Mouse (Mus musculus): ENCODE measurements around the gene Kif1a. TPM values are rescaled to one million over a fixed set of nuclear protein-coding genes. Genes with fewer than 3 reads are reported as not detected.
A peak's percentile ranks its signal among the peaks of the same experiment; 100 is the strongest.

The Kif1a gene
- total and polyA plus RNA-seq, 2 experiments from 2014 or later: 7.2 to 15.6 TPM

GRCm38 (mm10) chr1:93138534-93138933 lies 36.8 kb upstream of the Kif1a start:
- H3K9me3 ChIP-seq (replicated peaks; ENCODE audit: control insufficient read depth, low read length): no peaks in the 10 kb centered on the region
- TF ChIP-seq EP300 (IDR thresholded peaks at IDR 0.05; ENCODE audit: low read depth): no peak
- no peak for TF ChIP-seq CTCF (IDR thresholded peaks at IDR 0.05; ENCODE audit: low read depth)

GRCm38 (mm10) chr1:93135036-93135526 lies 33.3 kb upstream of the Kif1a start, which contains the start of gene Agxt:
Gene Agxt, plus strand, starts transcription at chr1:93135240.
- TF ChIP-seq CTCF (IDR thresholded peaks at IDR 0.05; ENCODE audit: low read depth) (no peak), EP300 (IDR thresholded peaks at IDR 0.05; ENCODE audit: low read depth) (no peak)
- Histone ChIP-seq H3K4me2 (ENCODE audit: low read depth, low read length) (no peak within 1 kb of the TSS), H3K27ac (ENCODE audit: low read depth) (no peak within 1 kb of the TSS), H3K9ac (replicated peaks; ENCODE audit: low read depth, low read length) (no peak within 1 kb of the TSS), H3K4me1 (ENCODE audit: control insufficient read depth, insufficient read depth) (no peaks in the 10 kb centered on the region), H3K4me3 (ENCODE audit: low read depth, low read length) (no peak within 1 kb of the TSS), H3K9me3 (replicated peaks; ENCODE audit: control insufficient read depth, low read length) (no peaks in the 10 kb centered on the region), H3K27me3 (ENCODE audit: control insufficient read depth, insufficient read depth, low read length) (peaks cover 16% of the 10 kb centered on the region), H3K36me3 (replicated peaks; ENCODE audit: control insufficient read depth, insufficient read depth, low read length) (no peaks in the 10 kb centered on the region)
- ATAC-seq (ENCODE audit: insufficient read depth, low read depth) (no peak), DNase-seq (ENCODE audit: low spot score) (no peak)
- 90% methylated on average over 12 of the region's 12 CpGs for WGBS

More at GRCm38 (mm10) chr1:93138534-93138933, 36.8 kb upstream of the Kif1a start:
- ATAC-seq (ENCODE audit: insufficient read depth, low read depth) (no peak), DNase-seq (ENCODE audit: low spot score) (no peak)
- H3K27ac ChIP-seq (ENCODE audit: low read depth): no peak overlapping the region
- peaks cover 31% of the 10 kb centered on the region for H3K27me3 ChIP-seq (ENCODE audit: control insufficient read depth, insufficient read depth, low read length)
- no peaks in the 10 kb centered on the region for H3K36me3 ChIP-seq (replicated peaks; ENCODE audit: control insufficient read depth, insufficient read depth, low read length)
- 0 out of 2 replicates have a peak, but pooled peaks cover 2% of the 10 kb centered on the region for H3K4me1 ChIP-seq (ENCODE audit: control insufficient read depth, insufficient read depth)
- H3K4me2 ChIP-seq (ENCODE audit: low read depth, low read length): no peak overlapping the region
- H3K9ac ChIP-seq (replicated peaks; ENCODE audit: low read depth, low read length): no peak overlapping the region
- WGBS: 47% methylated on average over 6 of the region's 6 CpGs
- no peak overlapping the region for H3K4me3 ChIP-seq (ENCODE audit: low read depth, low read length)

- ATAC-seq (ENCODE audit: insufficient read depth, low read depth) (no peak), DNase-seq (ENCODE audit: low spot score) (no peak)
- H3K4me3 ChIP-seq (ENCODE audit: low read depth, low read length): no peak overlapping the region
- no peaks in the 10 kb centered on the region for H3K36me3 ChIP-seq (replicated peaks; ENCODE audit: control insufficient read depth, insufficient read depth, low read length)
- TF ChIP-seq CTCF (IDR thresholded peaks at IDR 0.05; ENCODE audit: low read depth): no peak
- TF ChIP-seq EP300 (IDR thresholded peaks at IDR 0.05; ENCODE audit: low read depth): no peak
- no peaks in the 10 kb centered on the region for H3K4me1 ChIP-seq (ENCODE audit: control insufficient read depth, insufficient read depth)
- H3K4me2 ChIP-seq (ENCODE audit: low read depth, low read length): no peak overlapping the region
- no peaks in the 10 kb centered on the region for H3K9me3 ChIP-seq (replicated peaks; ENCODE audit: control insufficient read depth, low read length)
- WGBS: 52% methylated on average over 8 of the region's 8 CpGs
- no peak overlapping the region for H3K9ac ChIP-seq (replicated peaks; ENCODE audit: low read depth, low read length)
- no peak overlapping the region for H3K27ac ChIP-seq (ENCODE audit: low read depth)
- H3K27me3 ChIP-seq (ENCODE audit: control insufficient read depth, insufficient read depth, low read length): peaks cover 6% of the 10 kb centered on the region
Observed at GRCm38 (mm10) chr1:93132676-93133075, 30.9 kb upstream of the Kif1a start.

GRCm38 (mm10) chr1:93130242-93130983 lies 28.7 kb upstream of the Kif1a start:
- no peak overlapping the region for H3K9ac ChIP-seq (replicated peaks; ENCODE audit: low read depth, low read length)
- WGBS: 69% methylated on average over 10 of the region's 10 CpGs
- ATAC-seq (ENCODE audit: insufficient read depth, low read depth) (no peak), DNase-seq (ENCODE audit: low spot score) (no peak)
- no peaks in the 10 kb centered on the region for H3K9me3 ChIP-seq (replicated peaks; ENCODE audit: control insufficient read depth, low read length)
- no peak overlapping the region for H3K4me3 ChIP-seq (ENCODE audit: low read depth, low read length)
- H3K4me1 ChIP-seq (ENCODE audit: control insufficient read depth, insufficient read depth): no peaks in the 10 kb centered on the region
- no peak overlapping the region for H3K27ac ChIP-seq (ENCODE audit: low read depth)
- H3K36me3 ChIP-seq (replicated peaks; ENCODE audit: control insufficient read depth, insufficient read depth, low read length): no peaks in the 10 kb centered on the region
- H3K27me3 ChIP-seq (ENCODE audit: control insufficient read depth, insufficient read depth, low read length): peaks cover 6% of the 10 kb centered on the region
- TF ChIP-seq EP300 (IDR thresholded peaks at IDR 0.05; ENCODE audit: low read depth): no peak
- no peak for TF ChIP-seq CTCF (IDR thresholded peaks at IDR 0.05; ENCODE audit: low read depth)
- no peak overlapping the region for H3K4me2 ChIP-seq (ENCODE audit: low read depth, low read length)

- no peak overlapping the region for H3K27ac ChIP-seq (ENCODE audit: low read depth)
- 28% methylated on average over 6 of the region's 6 CpGs for WGBS
- TF ChIP-seq EP300 (IDR thresholded peaks at IDR 0.05; ENCODE audit: low read depth): no peak
- TF ChIP-seq CTCF (IDR thresholded peaks at IDR 0.05; ENCODE audit: low read depth): peak; percentile 78
- no peak overlapping the region for H3K4me2 ChIP-seq (ENCODE audit: low read depth, low read length)
- H3K36me3 ChIP-seq (replicated peaks; ENCODE audit: control insufficient read depth, insufficient read depth, low read length): no peaks in the 10 kb centered on the region
- DNase-seq (ENCODE audit: low spot score) (peak; percentile 52), ATAC-seq (ENCODE audit: insufficient read depth, low read depth) (peak; percentile 62)
- no peak overlapping the region for H3K9ac ChIP-seq (replicated peaks; ENCODE audit: low read depth, low read length)
- H3K4me3 ChIP-seq (ENCODE audit: low read depth, low read length): no peak overlapping the region
- H3K27me3 ChIP-seq (ENCODE audit: control insufficient read depth, insufficient read depth, low read length): peaks cover 6% of the 10 kb centered on the region; the same call in 1 of the 2 replicates
- H3K4me1 ChIP-seq (ENCODE audit: control insufficient read depth, insufficient read depth): no peaks in the 10 kb centered on the region
- no peaks in the 10 kb centered on the region for H3K9me3 ChIP-seq (replicated peaks; ENCODE audit: control insufficient read depth, low read length)
Observed at GRCm38 (mm10) chr1:93128710-93129349, 27.1 kb upstream of the Kif1a start.

Data from heart, postnatal 0 days (tissue).